Mouse (Mus musculus) heart, embryonic 10.5 days (tissue): ENCODE measurements around the gene Arhgap8. TPM values are rescaled to one million over a fixed set of nuclear protein-coding genes. Genes with fewer than 3 reads are reported as not detected.
A peak's percentile ranks its signal among the peaks of the same experiment; 100 is the strongest.

Source experiments
- DNase-seq: peaks from one replicate; pipeline ENCODE4 v3.0.0-alpha.2; 2017; ENCODE audit warnings: low spot score
- H3K27ac ChIP-seq: fragments of 300-500 bp; sonication (generic); 2 replicates; pipeline ENCODE4 v1.5.1; 2016; ENCODE audit warnings: mild to moderate bottlenecking
- H3K27me3 ChIP-seq: fragments of 300-500 bp; sonication (generic); 2 replicates; pipeline ENCODE4 v1.6.1; 2016; ENCODE audit warnings: mild to moderate bottlenecking; ENCODE audit not compliant: poor library complexity, insufficient read depth, severe bottlenecking
- H3K36me3 ChIP-seq: fragments of 300-500 bp; sonication (generic); 2 replicates; pipeline ENCODE4 v1.6.1; 2016; ENCODE audit warnings: mild to moderate bottlenecking, moderate library complexity
- H3K4me1 ChIP-seq: fragments of 300-500 bp; sonication (generic); 2 replicates; pipeline ENCODE4 v1.6.1; 2016; ENCODE audit warnings: mild to moderate bottlenecking
- H3K4me3 ChIP-seq: fragments of 300-500 bp; sonication (generic); 2 replicates; pipeline ENCODE4 v1.5.1; 2016; ENCODE audit warnings: mild to moderate bottlenecking, moderate library complexity
- H3K9me3 ChIP-seq: fragments of 300-500 bp; sonication (generic); 2 replicates; pipeline ENCODE4 v1.6.1; 2016; ENCODE audit warnings: mild to moderate bottlenecking, moderate library complexity
- WGBS: fragments of 180-500 bp; shearing (Covaris S2); methylation state at CpG from one replicate; pipeline ENCODE4 v1.1.7; 2016; 5-methylcytosine and 5-hydroxymethylcytosine counted together
- polyA plus RNA-seq: library from polyadenylated mRNA; unstranded; fragments of >200 nt; fragmentation: Nextera tagmentation; extraction: Ambion mirVana; gene quantifications from 2 replicates; pipeline ENCODE4 v1.2.1, GENCODE M21; 2016

The Arhgap8 gene
- polyA plus RNA-seq, 1 experiment from 2014 or later, result 6.5 TPM

- H3K4me3 ChIP-seq, result peak overlapping the region; percentile 87
- H3K4me1 ChIP-seq, result peaks cover 61% of the 10 kb centered on the region
- peak; percentile 93 for DNase-seq
- WGBS, result 2% methylated on average over 31 of the region's 31 CpGs
- H3K9me3 ChIP-seq, result no peaks in the 10 kb centered on the region
- peak overlapping the region; percentile 90 for H3K27ac ChIP-seq
- peaks cover 11% of the 10 kb centered on the region; the same call in 1 of the 2 replicates for H3K36me3 ChIP-seq
- 0 out of 2 replicates have a peak, but pooled peaks cover 6% of the 10 kb centered on the region for H3K27me3 ChIP-seq
Measured at GRCm38 (mm10) chr15:84681455-84682193, 38.2 kb upstream of the Arhgap8 start.

DNA sequence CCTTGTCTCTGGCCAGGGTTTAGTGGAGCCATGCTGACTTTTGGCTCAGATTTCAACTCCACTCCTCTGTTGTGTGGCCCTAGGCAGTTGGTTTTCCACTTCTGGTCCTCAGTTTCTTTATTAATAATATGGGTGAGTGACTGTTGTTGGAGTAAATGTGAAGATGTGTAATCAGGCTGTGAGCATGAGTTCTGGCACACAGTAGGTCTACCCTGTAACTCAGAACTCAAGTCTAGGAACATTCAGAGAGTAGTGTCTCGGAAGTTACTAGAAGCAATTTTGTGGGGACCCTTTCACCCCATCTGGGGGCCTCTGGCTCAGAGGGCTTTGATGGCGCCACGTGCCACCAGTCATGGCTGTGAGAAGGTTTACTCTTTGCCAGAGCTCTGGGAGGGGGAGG, 37.6 kb upstream of the Arhgap8 start:
- 83% methylated on average over 3 of the region's 3 CpGs for WGBS
- peaks cover 65% of the 10 kb centered on the region for H3K4me1 ChIP-seq
- H3K27ac ChIP-seq, result peak overlapping the region; percentile 90

GRCm38 (mm10) chr15:84682821-84683220, 37.0 kb upstream of the Arhgap8 start:
- WGBS, result 77% methylated on average over 5 of the region's 5 CpGs
- Histone ChIP-seq H3K9me3 (no peaks in the 10 kb centered on the region), H3K36me3 (peaks cover 15% of the 10 kb centered on the region; the same call in 1 of the 2 replicates), H3K27ac (peak overlapping the region; percentile 90; the same call in 1 of the 2 replicates), H3K4me3 (no peak overlapping the region), H3K27me3 (0 out of 2 replicates have a peak, but pooled peaks cover 6% of the 10 kb centered on the region), H3K4me1 (peaks cover 71% of the 10 kb centered on the region)
- no peak for DNase-seq

More for the DNA sequence above, 37.6 kb upstream of the Arhgap8 start:
- Histone ChIP-seq H3K36me3 (peaks cover 14% of the 10 kb centered on the region; the same call in 1 of the 2 replicates), H3K4me3 (peak overlapping the region; percentile 87), H3K9me3 (no peaks in the 10 kb centered on the region), H3K27me3 (0 out of 2 replicates have a peak, but pooled peaks cover 6% of the 10 kb centered on the region)
- DNase-seq, result no peak

DNA sequence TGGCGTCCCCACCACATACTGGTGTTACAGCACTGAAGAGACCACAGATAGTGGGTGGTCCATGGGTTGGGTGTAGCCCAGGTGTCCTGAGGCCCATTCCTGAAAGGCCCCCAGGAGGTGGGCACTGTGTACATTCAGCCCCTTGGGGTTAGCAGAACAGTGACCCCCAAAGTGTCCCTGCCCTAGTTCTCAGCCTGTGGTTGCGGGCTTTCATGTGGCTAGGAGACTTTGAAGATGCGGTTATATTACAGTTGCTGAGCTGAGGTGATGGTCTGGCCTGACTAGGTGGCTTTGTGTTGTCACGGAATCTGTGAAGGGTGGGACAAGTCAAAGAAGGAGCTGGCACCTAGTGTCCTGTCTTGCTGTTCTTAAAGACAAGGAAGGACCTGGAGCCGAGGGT, 35.3 kb upstream of the Arhgap8 start:
- Histone ChIP-seq H3K36me3 (peaks cover 31% of the 10 kb centered on the region), H3K4me1 (peaks cover 78% of the 10 kb centered on the region), H3K4me3 (no peak overlapping the region), H3K27me3 (0 out of 2 replicates have a peak, but pooled peaks cover 4% of the 10 kb centered on the region), H3K27ac (no peak overlapping the region), H3K9me3 (no peaks in the 10 kb centered on the region)
- WGBS, result 68% methylated on average over 5 of the region's 5 CpGs
- no peak for DNase-seq

DNA sequence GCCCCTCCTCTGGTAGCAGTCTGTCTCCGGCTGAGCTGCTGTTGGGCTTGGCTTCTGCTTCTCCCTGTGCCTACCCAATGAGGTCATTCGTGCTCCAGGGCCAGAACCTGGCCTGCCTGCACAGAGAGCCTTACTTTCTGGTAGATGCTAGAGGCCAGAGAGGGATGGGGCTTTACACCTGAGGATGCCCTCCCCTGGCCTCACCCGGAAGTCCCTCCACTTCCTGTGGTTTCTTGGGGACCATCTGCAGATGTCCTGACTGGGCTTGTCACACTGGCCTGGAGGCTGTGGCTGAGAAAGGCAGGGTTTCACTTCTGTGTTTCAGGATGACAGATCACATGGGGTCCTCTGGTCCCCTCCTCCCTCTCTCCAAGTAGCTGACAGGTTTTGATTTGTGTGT, 34.4 kb upstream of the Arhgap8 start:
- H3K9me3 ChIP-seq, result no peaks in the 10 kb centered on the region
- H3K36me3 ChIP-seq, result peaks cover 40% of the 10 kb centered on the region
- H3K4me3 ChIP-seq, result no peak overlapping the region
- H3K4me1 ChIP-seq, result peaks cover 70% of the 10 kb centered on the region
- 53% methylated on average over 3 of the region's 3 CpGs for WGBS
- no peak overlapping the region for H3K27ac ChIP-seq
- H3K27me3 ChIP-seq, result no peaks in the 10 kb centered on the region
- no peak for DNase-seq

DNA sequence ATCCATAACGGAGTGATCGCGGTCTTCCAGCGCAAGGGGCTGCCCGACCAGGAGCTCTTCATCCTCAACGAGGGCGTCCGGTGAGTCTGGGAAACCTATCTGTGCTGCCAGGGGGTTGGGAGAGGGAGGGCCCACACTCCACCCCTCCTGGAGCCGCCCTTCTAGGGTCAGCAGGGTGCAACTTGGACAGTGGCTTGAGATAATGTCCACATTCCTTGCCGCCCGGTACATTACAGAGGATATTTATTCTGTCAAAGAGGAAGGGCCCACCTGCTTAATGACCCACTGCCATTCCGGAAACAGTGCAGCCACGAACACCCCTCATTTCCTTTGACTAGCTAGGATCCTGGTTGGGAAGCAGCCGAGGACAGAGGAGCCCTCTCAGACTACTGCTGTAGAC, 31.9 kb upstream of the Arhgap8 start:
- Histone ChIP-seq H3K4me1 (peaks cover 50% of the 10 kb centered on the region), H3K27ac (peak overlapping the region; percentile 45; the same call in 1 of the 2 replicates), H3K27me3 (no peaks in the 10 kb centered on the region), H3K4me3 (no peak overlapping the region), H3K36me3 (peaks cover 64% of the 10 kb centered on the region), H3K9me3 (no peaks in the 10 kb centered on the region)
- WGBS, result 62% methylated on average over 14 of the region's 14 CpGs
- DNase-seq, result no peak

DNA sequence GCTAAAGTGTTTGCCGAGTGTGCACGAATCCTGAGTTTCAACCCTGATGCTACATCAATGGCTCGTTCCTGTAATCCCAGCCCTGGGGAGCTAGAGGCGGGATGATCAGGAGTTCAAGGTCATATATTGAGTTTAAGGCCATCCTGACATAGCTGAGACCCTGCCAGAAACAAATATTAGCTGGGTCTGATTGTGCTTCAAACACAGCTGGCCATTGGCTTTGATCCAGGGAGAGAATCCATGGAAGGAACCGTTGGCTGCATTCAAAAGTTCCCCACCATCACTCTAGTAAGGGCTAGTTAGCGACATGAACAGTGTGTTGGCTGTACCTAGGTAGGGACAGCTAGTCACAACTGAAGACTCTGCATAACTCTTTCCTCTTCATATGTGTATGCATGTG, 30.5 kb upstream of the Arhgap8 start:
- Histone ChIP-seq H3K9me3 (no peaks in the 10 kb centered on the region), H3K4me1 (peaks cover 38% of the 10 kb centered on the region), H3K4me3 (no peak overlapping the region), H3K36me3 (peaks cover 79% of the 10 kb centered on the region), H3K27ac (no peak overlapping the region), H3K27me3 (no peaks in the 10 kb centered on the region)
- DNase-seq, result no peak
- WGBS, result 89% methylated on average over 6 of the region's 6 CpGs

- 94% methylated on average over 6 of the region's 6 CpGs for WGBS
- Histone ChIP-seq H3K27ac (no peak overlapping the region), H3K36me3 (peaks cover 87% of the 10 kb centered on the region)
Measured at GRCm38 (mm10) chr15:84691513-84691912, 28.3 kb upstream of the Arhgap8 start.

GRCm38 (mm10) chr15:84692645-84693044, 27.2 kb upstream of the Arhgap8 start:
- 90% methylated on average over 7 of the region's 7 CpGs for WGBS

More at GRCm38 (mm10) chr15:84691513-84691912, 28.3 kb upstream of the Arhgap8 start:
- H3K4me1 ChIP-seq, result peaks cover 37% of the 10 kb centered on the region
- H3K9me3 ChIP-seq, result no peaks in the 10 kb centered on the region
- DNase-seq, result no peak
- H3K27me3 ChIP-seq, result no peaks in the 10 kb centered on the region
- no peak overlapping the region for H3K4me3 ChIP-seq

DNA sequence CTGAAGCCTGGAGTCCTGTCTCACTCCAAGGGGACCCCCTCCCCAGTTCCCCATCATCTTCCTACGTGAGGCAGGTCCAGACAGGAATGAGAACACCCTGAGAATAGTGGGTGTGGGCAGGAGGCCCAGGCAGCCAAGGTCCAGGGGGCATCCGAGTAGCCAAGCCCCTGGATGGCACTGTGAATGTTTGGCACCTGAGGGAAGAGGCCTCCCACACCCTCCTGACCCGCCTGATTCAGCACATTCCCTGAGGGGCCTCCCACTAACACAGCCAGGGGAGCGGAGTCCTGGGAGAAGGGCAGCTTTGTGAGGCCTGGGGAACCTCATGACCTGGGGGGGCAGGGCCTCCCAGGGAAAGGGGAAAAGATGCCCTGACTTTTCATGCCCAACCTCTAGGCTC, 23.8 kb upstream of the Arhgap8 start:
- Histone ChIP-seq H3K4me1 (peaks cover 32% of the 10 kb centered on the region), H3K27me3 (no peaks in the 10 kb centered on the region), H3K27ac (0 out of 2 replicates have a peak overlapping the region, but pooled peaks have one; percentile 25), H3K9me3 (no peaks in the 10 kb centered on the region), H3K4me3 (no peak overlapping the region), H3K36me3 (peaks cover 78% of the 10 kb centered on the region)
- DNase-seq, result no peak
- 69% methylated on average over 4 of the region's 4 CpGs for WGBS

More at GRCm38 (mm10) chr15:84692645-84693044, 27.2 kb upstream of the Arhgap8 start:
- Histone ChIP-seq H3K4me3 (no peak overlapping the region), H3K36me3 (peaks cover 94% of the 10 kb centered on the region), H3K27me3 (no peaks in the 10 kb centered on the region), H3K9me3 (no peaks in the 10 kb centered on the region), H3K4me1 (peaks cover 37% of the 10 kb centered on the region), H3K27ac (no peak overlapping the region)
- no peak for DNase-seq

DNA sequence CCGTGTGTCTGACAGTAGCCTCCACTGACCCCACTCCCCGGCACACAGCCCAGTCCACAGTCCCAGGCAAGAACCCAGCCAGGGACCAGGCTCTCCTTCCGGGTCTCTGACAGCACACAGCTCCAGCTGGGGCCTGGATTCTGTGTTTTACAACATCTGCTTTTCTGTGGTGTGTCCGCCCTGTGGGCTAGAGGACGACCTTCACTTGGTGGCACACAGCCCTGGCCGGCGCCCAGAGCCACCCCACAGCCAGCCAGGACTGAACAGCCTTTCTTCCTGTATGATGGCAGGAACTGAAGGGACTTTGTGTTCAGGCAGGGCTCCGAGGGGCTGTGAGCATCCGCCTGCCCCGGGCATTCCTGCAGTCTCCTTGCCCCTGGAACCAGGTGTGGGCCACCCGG, 22.2 kb upstream of the Arhgap8 start:
- Histone ChIP-seq H3K27me3 (no peaks in the 10 kb centered on the region), H3K9me3 (no peaks in the 10 kb centered on the region), H3K4me1 (peaks cover 44% of the 10 kb centered on the region), H3K4me3 (no peak overlapping the region), H3K36me3 (peaks cover 78% of the 10 kb centered on the region), H3K27ac (peak overlapping the region; percentile 24; the same call in 1 of the 2 replicates)
- DNase-seq, result no peak
- 85% methylated on average over 11 of the region's 11 CpGs for WGBS

- H3K27ac ChIP-seq, result no peak overlapping the region
- H3K4me1 ChIP-seq, result peaks cover 44% of the 10 kb centered on the region
- peaks cover 78% of the 10 kb centered on the region for H3K36me3 ChIP-seq
- WGBS, result 78% methylated on average over 2 of the region's 2 CpGs
- H3K4me3 ChIP-seq, result no peak overlapping the region
- no peaks in the 10 kb centered on the region for H3K9me3 ChIP-seq
- no peaks in the 10 kb centered on the region for H3K27me3 ChIP-seq
- DNase-seq, result no peak
Measured at GRCm38 (mm10) chr15:84698189-84698588, 21.7 kb upstream of the Arhgap8 start.

- DNase-seq, result peak; percentile 88
- WGBS, result 48% methylated on average over 6 of the region's 6 CpGs
- H3K36me3 ChIP-seq, result peaks cover 67% of the 10 kb centered on the region
- H3K27me3 ChIP-seq, result no peaks in the 10 kb centered on the region
- no peaks in the 10 kb centered on the region for H3K9me3 ChIP-seq
- peaks cover 42% of the 10 kb centered on the region for H3K4me1 ChIP-seq
- no peak overlapping the region for H3K4me3 ChIP-seq
- H3K27ac ChIP-seq, result no peak overlapping the region
Measured at GRCm38 (mm10) chr15:84700147-84700794, 19.6 kb upstream of the Arhgap8 start.
